Mouse (Mus musculus): ENCODE data around the gene Adh6a.

- TF ChIP-seq POLR2A (IDR thresholded peaks at IDR 0.05; ENCODE audit: insufficient read depth, low read depth, low read length) (no peak), CTCF (IDR thresholded peaks at IDR 0.05) (no peak), EP300 (IDR thresholded peaks at IDR 0.05; ENCODE audit: insufficient read depth, low read depth, low read length) (no peak)
Observed at GRCm38 (mm10) chr3:138273080-138273479, 40.0 kb upstream of the Adh6a start.
